Mouse (Mus musculus): Measurements from ENCODE around the gene Retn.
A peak's percentile ranks its signal among the peaks of the same experiment; 100 is the strongest.

The Retn gene

GRCm38 (mm10) chr8:3655526-3655925, at the start of gene Retn:
Retn (plus strand) TSS chr8:3655770.
- no peak for DNase-seq (ENCODE audit: low read depth, low spot score)

GRCm38 (mm10) chr8:3606593-3606992, 49.0 kb upstream of the Retn start:
- no peak for DNase-seq (ENCODE audit: low read depth, low spot score)

GRCm38 (mm10) chr8:3607822-3608221, 47.7 kb upstream of the Retn start:
- DNase-seq (ENCODE audit: low read depth, low spot score) = no peak

- peak; percentile 72 for DNase-seq (ENCODE audit: low read depth, low spot score)
Observed at GRCm38 (mm10) chr8:3609046-3609815, 46.3 kb upstream of the Retn start.

GRCm38 (mm10) chr8:3609816-3610150, 45.8 kb upstream of the Retn start:
- no peak for DNase-seq (ENCODE audit: low read depth, low spot score)

- peak; percentile 100 for DNase-seq (ENCODE audit: low read depth, low spot score)
Observed at GRCm38 (mm10) chr8:3621199-3621970, 34.2 kb upstream of the Retn start, which contains the start of the genes Xab2 and Pet100. Xab2 (minus strand) TSS chr8:3621316. Pet100 (plus strand) TSS chr8:3621548.

- no peak for DNase-seq (ENCODE audit: low read depth, low spot score)
Observed at GRCm38 (mm10) chr8:3622119-3622518, 33.5 kb upstream of the Retn start.

GRCm38 (mm10) chr8:3625445-3625844, 30.1 kb upstream of the Retn start, which contains the start of gene Pcp2:
Pcp2 (minus strand) TSS chr8:3625545.
- DNase-seq (ENCODE audit: low read depth, low spot score) = no peak

GRCm38 (mm10) chr8:3626971-3627370, 28.6 kb upstream of the Retn start:
- DNase-seq (ENCODE audit: low read depth, low spot score) = no peak

- peak; percentile 56 for DNase-seq (ENCODE audit: low read depth, low spot score)
Observed at GRCm38 (mm10) chr8:3628014-3628413, 27.6 kb upstream of the Retn start.

GRCm38 (mm10) chr8:3630647-3631477, 24.7 kb upstream of the Retn start, which contains the start of gene Stxbp2:
Stxbp2 (plus strand) TSS chr8:3630955.
- DNase-seq (ENCODE audit: low read depth, low spot score) = no peak

- DNase-seq (ENCODE audit: low read depth, low spot score) = no peak
Observed at GRCm38 (mm10) chr8:3631478-3631875, 24.1 kb upstream of the Retn start.

- peak; percentile 35 for DNase-seq (ENCODE audit: low read depth, low spot score)
Observed at GRCm38 (mm10) chr8:3645804-3646203, 9.8 kb upstream of the Retn start.

- DNase-seq (ENCODE audit: low read depth, low spot score) = no peak
Observed at GRCm38 (mm10) chr8:3646824-3647531, 8.6 kb upstream of the Retn start.

GRCm38 (mm10) chr8:3647561-3647960, 8.0 kb upstream of the Retn start:
- peak; percentile 61 for DNase-seq (ENCODE audit: low read depth, low spot score)

- DNase-seq (ENCODE audit: low read depth, low spot score) = peak; percentile 8
Observed at GRCm38 (mm10) chr8:3648268-3648667, 7.3 kb upstream of the Retn start.

- DNase-seq (ENCODE audit: low read depth, low spot score) = peak; percentile 12
Observed at GRCm38 (mm10) chr8:3648990-3649389, 6.6 kb upstream of the Retn start.

- no peak for DNase-seq (ENCODE audit: low read depth, low spot score)
Observed at GRCm38 (mm10) chr8:3652845-3653244, 2.7 kb upstream of the Retn start.

GRCm38 (mm10) chr8:3654726-3655508, 653 bp upstream of the Retn start:
- no peak for DNase-seq (ENCODE audit: low read depth, low spot score)

GRCm38 (mm10) chr8:3656725-3657381, 1.3 kb downstream of the Retn start:
- peak; percentile 34 for DNase-seq (ENCODE audit: low read depth, low spot score)

Measured in 3T3-L1 (cell line).